Mouse (Mus musculus) neural tube, embryonic 10.5 days (tissue): ENCODE data around the gene Eaf1.
"Not testable (repeated sequence)": the region's sequence is repeated elsewhere in the genome, so short reads cannot be mapped to it uniquely, and the experiment has no call there.

Experiments
- DNase-seq: peaks from one replicate; pipeline ENCODE4 v3.0.0-alpha.2; 2017; ENCODE audit warnings: low spot score; ENCODE audit errors: extremely low spot score

Gene Eaf1

DNA sequence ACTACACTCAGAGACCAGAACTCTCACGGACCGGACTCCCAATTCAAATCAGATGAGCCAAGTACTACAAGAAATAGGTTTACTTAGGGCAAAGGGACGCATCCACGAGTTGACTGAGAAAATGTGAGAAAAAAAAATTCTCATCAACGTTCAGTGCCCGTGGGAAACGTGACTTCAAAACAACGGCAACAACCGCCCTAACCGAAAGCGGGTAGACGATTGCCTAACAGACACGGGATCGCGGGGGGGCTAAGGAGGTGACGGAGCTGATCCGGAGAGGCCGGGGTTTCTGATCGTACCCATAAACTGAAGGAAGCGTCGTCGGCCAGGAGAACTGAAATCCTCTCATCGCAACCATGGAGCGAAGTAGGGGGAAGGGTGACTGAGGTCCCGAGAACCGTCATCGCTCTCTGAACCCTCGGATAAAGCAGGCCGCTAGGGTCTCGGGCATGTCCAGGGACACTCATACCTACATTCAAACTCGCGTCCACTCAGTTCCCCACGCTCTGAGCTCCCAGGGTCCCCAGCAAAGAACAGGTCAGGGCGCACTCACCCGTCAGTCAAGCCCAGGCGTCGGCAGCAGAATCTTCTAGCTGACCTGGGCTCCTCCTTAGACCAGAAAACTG, at the start of gene Eaf1:
TSS of gene Eaf1 (plus strand) at position 51 of the 626 bp plus-strand sequence.
- DNase-seq: no peak

DNA sequence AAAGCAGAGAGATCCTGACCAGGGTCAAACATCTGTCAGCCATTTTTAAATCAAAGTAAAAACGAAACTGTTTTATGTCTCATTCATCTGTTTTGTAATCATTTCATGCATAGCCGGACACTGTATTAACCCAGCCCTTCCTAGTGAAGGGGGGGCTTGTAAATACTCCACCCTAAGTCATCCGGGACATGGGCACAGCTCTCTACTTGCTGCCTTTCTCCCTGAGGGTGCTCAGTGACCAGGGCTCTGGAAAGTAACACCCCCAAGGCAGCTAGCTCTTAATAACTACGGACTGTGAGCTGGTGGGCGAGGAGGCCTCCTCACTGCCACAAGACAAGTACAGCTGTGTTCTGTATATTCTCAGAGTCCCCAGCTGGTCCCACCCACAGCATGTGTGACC, 45.2 kb upstream of the Eaf1 start:
- no peak for DNase-seq

DNA sequence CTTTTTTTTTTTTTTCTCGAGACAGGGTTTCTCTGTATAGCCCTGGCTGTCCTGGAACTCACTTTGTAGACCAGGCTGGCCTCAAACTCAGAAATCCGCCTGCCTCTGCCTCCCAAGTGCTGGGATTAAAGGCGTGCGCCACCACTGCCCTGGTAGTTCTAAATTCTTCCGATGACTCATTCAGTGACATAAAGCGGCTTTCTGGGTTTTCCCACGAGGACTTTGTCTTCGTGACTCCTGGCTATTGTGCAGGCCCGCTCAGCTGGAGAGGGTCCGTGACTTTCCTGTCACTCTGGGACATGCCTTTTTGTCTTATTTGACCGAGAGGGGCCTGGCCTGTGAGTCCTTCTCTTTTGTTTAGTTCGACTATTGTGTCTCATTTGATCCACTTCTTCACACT, 40.3 kb upstream of the Eaf1 start:
- not testable (repeated sequence) for DNase-seq

DNA sequence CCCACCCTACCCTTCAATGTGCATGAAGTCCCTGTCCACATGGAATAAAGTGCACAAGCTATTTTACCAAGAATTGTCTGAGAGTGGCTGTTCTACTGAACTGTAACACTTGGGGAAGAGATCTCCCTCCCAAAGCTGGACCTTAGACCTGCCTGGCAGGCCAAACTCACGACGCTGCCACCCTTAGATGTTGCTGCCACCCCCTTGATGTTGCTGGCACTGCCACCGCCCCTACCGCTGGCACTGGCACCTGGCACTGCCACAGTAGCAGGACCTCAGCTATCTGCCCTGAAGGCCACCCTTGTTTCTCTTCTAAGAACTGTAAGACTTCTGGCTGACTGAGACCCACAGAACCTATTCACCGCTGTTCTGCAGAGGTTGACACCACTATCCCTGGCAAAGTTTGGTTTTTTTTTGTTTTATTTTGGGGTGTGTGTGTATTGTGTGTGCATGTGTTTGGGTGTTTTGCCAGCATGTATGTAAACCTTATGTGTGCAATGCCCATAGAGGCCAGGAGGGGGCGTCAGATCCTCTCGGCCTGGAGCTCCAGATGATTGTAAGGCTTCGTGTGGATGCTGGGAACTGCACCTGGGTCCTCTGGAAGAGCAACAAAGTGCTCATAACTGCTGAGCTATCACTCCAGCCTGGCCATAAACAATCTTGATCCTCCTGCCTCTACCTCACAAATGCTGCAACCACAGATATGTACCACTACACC, 39.2 kb upstream of the Eaf1 start:
- no peak for DNase-seq

DNA sequence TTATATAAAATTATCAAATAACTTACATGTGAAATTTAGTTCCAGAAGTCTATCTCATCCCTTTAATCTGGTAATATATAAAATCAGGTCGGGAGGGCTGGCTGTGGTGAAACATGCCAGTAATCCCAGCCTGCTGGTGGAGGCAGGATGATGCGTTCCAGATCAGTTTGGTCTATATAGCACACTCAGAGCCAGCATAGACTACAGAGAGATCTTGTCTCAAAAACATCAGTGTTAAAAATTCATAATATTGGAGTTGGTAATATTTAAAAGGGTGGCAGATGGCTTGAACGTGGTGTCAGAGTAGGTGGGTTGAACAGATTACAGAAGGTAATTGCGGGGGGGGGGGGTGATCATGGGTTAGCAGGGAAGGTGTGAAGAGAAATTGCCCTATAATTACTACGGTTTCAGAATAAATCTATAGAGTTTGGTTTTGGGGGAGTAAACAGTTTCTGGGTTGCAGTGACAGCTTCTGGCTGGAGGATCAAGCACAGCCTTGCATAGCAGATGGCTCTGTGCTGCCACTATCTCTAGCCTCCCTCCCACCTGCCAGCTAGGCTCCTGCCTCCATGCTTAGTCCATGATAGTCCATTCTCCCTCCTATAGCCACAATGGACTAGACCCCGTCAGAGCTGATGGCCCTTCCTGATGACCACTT, 38.0 kb upstream of the Eaf1 start:
- DNase-seq: no peak

DNA sequence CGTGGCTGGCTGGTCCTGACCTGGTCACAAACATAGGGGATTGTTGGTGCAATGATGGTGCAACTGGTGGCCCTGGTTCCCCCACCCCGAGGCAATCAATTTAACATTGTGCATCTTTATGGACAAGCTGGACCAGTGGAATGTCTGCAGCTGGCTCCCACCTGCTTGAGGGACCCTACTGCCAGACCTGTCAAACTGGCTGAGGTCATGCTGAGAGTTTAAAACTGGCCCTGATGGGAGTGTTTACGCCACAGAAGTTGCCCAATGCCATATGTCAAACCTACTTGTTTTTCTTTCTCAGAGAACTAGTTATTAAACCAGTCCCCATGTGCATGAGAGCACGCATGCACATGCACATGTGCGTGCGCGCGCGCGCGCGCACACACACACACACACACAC, 36.2 kb upstream of the Eaf1 start:
- DNase-seq: peak; percentile 23

DNA sequence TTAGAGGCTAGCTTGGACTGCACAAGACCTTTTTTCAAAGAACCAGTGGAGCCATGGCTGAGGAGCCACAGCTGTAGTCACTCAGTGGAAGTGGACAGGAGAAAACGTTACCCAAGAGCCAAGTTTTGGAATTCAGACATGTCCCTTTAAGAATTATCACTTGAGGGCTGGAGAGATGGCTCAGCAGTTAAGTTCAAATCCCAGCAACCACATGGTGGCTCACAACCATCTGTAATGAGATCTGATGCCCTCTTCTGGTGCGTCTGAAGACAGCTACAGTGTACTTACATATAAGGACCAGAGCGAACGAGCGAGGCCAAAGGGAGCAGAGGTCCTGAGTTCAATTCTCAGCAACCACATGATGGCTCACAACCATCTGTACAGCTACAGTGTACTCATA, 32.0 kb upstream of the Eaf1 start:
- not testable (repeated sequence) for DNase-seq

DNA sequence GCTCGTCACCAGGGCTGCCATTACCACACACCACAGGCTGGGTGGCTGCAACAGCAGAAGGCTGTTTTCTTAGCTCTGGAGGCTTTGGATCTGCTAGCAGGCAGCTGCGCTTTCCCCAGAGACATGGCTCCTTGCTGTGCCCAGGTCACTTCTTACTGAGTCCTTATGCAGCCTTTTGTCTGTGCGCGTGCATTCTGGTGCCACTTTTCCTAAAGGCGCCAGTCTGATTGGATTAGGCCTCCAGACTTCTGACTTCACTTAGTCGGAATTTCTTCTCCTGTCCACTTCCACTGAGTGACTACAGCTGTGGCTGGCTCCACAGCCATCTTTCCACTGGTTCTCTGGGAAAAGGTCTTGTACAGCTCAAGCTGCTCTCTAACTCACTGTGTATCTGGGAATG, 31.3 kb upstream of the Eaf1 start:
- DNase-seq: no peak

DNA sequence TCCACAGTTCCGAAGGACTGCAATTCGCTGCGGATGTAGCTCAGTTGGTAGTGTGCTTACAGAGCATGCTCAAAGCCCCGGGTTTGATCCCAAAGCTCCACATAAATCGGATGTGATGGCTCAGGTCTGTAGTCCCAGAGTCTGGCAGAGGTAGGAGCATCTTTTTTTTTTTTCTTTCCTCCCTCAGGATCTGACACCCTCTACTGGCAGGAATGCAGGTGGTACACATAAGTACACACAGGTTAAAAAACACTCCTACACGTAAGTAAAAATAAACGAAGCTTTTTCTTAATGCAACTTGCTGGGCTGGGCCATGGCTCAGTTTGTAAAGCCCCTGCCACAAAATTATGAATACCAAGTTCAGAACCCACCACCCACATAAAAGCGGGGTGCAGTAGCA, 30.0 kb upstream of the Eaf1 start:
- no peak for DNase-seq

DNA sequence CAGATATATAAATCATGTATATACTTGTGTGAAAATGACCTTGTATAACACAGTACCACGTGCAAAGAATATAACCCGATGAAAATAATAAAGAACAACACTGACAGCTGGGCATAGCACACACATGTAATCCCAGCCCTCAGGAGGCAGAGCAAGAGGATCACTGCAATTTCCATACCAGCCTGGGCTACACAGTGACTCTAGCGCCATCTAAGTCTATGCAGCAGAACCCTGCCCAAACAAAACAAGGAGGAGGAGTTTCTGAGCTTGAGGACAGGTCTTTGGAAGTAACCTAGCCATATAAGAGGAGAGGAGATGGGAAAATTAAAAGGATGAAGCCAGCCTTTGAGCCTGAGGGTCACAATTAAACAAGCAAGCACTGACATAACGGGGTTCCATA, 24.5 kb upstream of the Eaf1 start:
- no peak for DNase-seq

DNA sequence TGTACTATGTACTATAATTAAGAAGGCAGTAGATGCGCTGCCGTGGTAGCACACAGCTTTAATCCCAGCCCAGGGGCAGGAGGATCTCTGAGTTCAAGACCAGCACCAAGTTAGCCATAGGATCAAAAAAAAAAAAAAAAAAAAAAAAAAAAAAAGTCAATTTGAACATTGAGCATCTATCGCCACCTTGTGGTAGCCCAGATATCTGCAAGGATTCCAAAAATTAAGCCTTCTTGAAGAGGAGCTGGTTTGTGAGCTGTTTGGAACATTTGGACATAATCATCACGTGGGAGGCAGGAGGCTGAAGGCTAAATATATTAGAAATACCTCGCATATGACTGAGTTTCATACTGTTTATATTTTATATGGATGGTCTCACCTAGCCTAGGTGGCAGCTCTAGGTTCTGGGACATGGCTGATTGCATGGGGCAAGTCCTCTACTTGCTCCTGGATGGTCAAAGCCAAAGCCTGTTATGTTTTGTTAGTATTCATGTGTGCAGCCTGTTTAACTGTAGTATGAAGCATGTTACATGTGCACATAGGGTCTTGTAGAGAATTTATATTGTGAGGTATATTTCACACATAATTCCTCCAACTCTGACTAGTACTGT, 21.6 kb upstream of the Eaf1 start:
- peak; percentile 39 for DNase-seq

DNA sequence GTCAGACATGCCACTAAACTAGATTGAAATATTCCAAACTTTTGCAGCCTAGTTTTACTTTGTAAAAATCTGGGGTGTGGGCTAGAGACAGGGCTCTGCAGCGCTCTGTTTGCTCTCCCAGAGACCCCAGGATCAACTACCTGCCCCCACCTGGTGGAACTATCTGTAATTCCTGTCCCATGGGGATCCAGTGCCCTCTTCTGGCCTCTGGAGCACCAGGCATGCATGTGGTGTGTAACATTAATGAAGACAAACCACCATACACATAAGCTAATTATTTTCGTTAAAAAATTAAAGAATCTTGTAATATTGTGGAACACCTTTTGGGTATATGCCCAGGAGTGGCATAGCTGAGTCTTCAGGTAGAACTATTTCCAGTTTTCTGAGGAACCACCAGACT, 20.9 kb upstream of the Eaf1 start:
- no peak for DNase-seq

DNA sequence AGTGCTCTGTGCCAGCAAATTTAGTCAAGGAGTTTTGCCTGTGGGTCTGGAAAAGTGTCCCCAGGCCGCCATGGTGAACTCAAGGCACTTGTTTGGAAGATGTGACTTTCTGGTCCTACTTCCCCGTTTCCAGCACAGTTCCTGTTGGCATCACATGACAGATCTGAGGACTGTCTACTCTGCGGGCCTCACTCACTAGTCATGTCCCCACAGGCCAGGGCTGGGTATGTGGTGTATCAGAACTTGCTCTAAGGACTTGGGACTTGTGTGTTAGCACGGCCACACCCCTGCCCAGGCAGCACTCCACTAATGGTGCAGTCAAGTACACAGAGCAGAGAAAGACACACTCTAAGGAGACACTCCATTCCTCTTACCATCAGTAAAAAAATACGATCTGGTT, 11.8 kb upstream of the Eaf1 start:
- no peak for DNase-seq

DNA sequence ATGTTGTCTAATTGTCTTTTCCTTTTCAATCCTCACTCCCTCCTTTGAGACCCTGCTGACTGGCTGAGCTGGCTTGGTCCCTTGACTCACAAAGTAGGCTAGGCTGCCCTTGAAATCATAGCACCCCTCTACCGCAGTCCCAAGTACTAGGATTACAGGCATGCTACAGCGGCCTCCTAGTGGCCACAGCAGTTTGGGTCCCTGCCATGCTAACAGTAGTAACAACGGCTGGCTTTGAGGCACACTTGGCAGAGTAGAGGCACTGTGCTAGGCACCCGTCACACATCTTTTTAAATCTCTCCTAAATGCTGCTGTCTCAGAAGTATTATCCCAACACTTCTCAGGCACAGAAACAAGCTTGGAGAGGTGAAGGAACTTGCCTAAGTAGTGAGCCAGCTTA, 7.7 kb upstream of the Eaf1 start:
- no peak for DNase-seq

DNA sequence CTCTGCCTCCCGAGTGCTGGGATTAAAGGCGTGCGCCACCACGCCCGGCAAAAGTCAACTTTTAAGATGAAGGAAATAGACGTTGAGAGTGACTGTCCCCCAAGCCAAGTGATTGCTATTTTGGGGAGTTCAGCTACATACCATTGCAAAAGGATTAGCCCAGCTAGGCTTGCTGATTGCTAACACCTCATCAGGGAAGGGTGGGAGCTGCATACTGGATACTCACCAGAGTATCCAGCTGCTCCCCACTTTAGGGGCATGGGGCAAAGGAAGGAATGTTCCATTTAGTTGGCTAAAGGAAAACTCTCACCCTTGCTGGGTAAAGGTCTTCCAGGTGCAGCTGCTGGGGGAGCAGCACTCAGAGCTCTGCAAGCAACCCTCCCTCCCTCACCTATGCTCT, 6.1 kb upstream of the Eaf1 start:
- DNase-seq: no peak

DNA sequence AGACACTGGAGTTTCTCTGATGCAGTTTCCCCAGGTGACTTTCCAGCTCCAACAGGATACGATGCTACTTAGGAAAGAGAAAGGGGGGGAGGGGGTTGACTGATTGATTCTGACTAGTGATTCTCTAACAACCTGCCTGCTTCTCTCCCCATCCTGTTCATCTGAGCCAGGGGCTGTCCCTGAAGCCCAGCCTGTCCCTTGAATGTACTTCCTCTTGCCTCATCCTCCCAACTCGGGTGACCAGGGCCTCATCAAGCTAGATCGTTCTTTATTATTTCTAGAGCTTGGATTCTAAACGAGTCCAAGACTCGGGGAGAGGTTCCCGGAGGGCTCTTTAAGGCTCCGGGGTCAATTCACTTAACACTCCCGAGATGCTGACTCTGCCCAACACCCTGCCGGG, 298 bp upstream of the Eaf1 start:
- DNase-seq: no peak

DNA sequence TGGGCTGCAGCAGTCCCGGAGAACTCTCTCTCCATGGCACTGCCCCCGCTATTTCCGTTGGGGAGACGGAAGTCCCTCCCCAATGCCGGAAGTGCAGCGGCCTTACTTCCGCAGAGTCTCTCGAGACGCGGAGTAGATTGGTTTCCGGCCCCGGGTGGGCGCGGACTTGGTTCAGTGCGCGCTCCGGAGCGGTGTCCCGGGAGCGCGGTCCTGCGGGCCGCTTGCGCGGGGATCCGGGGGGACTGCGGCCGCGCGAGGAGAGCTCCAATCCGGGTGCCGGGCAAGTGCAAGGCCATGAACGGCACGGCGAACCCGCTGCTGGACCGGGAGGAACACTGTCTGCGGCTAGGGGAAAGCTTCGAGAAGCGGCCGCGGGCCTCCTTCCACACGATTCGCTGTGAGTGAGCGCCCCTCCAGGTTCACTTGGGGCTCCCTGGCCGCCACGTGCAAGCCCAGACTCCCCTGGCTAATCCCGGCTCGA, 816 bp downstream of the Eaf1 start, which contains the start of gene Mettl6:
TSS of gene Mettl6 (minus strand) at position 66 of the 481 bp plus-strand sequence.
- peak; percentile 92 for DNase-seq

DNA sequence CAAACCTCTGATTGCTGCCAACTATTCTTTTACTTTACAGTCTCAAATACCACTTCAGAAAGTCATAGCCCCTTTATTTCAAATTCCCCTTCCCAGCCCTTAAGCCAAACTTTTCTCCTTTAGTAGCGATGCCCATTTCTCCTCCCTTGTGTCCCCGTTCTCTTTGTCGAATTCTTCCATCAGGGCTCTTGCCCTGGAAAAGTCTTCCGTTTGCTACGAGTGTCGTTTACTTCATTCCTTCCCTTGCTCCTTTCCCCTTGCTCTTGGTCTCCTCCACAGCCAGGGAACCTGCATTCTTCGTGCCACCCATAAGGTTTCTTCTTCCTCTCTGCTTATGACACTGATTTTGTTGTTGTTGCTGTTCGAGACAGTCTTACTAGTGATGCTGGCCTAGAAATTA, 1.3 kb downstream of the Eaf1 start:
- DNase-seq: no peak

DNA sequence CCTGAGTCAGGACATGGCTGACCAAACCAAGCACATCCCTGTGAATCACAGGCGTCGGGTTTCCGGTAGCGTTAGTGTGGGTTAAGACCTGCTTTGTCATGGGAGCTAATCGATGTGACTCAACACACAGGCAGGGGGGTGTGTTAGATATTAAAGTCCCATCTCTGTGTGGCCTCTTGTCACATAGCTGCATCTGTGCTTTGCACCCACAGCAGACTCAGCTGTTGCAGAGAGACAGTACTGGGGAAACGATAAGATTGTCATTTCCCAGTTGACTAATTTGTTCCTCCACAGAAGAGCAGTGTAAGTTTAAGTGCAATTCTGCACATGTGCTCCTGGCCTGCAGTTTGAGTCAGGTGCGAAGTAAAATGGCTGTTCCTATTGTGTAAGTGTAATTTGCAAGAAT, 2.0 kb downstream of the Eaf1 start:
- no peak for DNase-seq

DNA sequence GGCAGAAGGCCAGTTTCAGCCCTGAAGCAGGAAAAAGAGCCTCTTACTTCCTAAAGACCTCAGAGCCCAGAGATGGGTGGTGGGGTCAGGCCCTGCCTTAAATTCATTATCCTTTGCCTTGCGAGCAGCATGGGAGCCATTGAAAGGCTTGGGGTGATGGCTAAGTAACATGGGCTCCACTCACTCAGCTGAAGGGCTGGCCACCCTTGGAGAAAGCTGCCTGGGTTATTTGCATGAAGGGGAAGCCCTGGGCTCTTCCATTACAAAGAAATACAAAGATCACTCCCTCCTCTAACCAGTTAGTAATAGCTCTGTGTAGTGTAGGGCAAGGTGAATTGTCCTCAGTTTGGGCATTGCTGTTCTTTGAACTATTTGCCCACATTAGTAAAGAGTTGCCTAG, 5.3 kb downstream of the Eaf1 start:
- no peak for DNase-seq

DNA sequence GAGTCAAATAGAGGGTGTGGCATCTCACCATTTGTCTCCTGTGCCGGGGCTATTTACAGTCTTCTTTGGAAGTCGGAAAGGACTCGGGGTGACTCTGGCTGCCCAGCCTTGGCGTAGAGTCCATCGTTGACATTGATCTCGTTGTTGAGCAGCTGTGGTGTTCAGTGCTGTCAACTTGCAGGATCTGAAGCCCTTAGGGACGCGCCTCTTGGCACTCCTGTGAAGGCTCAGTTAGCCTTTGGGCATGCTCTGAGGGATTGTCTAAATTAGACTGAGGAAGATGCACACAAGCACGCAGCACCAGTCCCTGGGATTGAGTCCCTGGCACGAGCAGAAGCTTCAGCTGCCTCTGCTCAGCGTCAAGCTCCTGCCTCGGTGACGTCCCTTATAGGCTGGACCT, 9.2 kb downstream of the Eaf1 start:
- no peak for DNase-seq

DNA sequence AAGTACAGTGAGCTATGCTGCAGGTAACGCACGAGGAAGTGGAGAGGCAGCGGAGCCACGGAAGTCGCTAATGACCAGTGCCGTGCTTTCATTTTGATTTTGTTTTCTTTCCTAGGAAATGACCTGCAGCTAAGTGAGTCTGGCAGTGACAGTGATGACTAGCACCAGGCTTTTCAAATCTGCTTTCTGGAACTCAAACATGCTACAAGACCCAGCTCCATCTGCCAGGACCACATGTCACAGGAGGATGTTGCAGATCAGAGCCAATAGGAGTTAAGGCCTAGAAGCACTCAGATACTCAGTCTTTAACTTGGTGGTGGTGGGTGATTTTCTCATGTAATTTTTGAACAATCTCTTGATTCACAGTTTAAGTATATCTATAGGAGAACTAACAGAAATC, 12.3 kb downstream of the Eaf1 start:
- no peak for DNase-seq
